In genomic region chr9:120410421-120410820, GRCm38 (mm10) we compare ENCODE assay signal across 10 mouse cellular contexts.
DNase-seq lines count a peak whose midpoint lies in the region; ATAC-seq and TF ChIP-seq lines count a peak whose summit lies in the region.
"Had no signal": no experiment of that assay in that cellular context is flagged by ENCODE, and none has a peak within 500 bp of the region (broad histone marks: within the 10 kb centered on the region; RNA-seq: fewer than 3 reads in every experiment).

No protein-coding gene starts in this region.

- no peak for ATAC-seq in CD4-positive, CD25-positive, alpha-beta regulatory T cell, adult 4 months
- ATAC-seq in embryonic facial prominence, embryonic 11.5 days (replicated peaks; ENCODE audit: insufficient number of reproducible peaks, low FRiP score, low TSS enrichment, low read depth), result no peak
- no peak for ATAC-seq in liver, embryonic 14.5 days (ENCODE audit: insufficient read depth)

- no peaks in the 10 kb centered on the region for H3K36me3 ChIP-seq in embryonic facial prominence, embryonic 11.5 days (replicated peaks; ENCODE audit: control insufficient read depth, insufficient read depth, low read depth, low read length)
- H3K36me3 ChIP-seq in liver, embryonic 14.5 days (replicated peaks; ENCODE audit: control insufficient read depth, insufficient read depth, low read depth), result no peaks in the 10 kb centered on the region
- H3K36me3 ChIP-seq: hindbrain, embryonic 15.5 days; neural tube, embryonic 13.5 days had no signal

- H3K9me3 ChIP-seq in embryonic facial prominence, embryonic 11.5 days (replicated peaks; ENCODE audit: control insufficient read depth, low read length), result no peaks in the 10 kb centered on the region
- no peaks in the 10 kb centered on the region for H3K9me3 ChIP-seq in liver, embryonic 14.5 days (ENCODE audit: control insufficient read depth, low read length)
- H3K9me3 ChIP-seq: hindbrain, embryonic 15.5 days; neural tube, embryonic 13.5 days had no signal

- DNase-seq in CD4-positive, CD25-positive, alpha-beta regulatory T cell, adult 2 months (ENCODE audit: low read depth, low spot score), result peak; percentile 80
- peak; percentile 65 for DNase-seq in layer of hippocampus, adult 11-12 months (ENCODE audit: low spot score)
- DNase-seq in layer of hippocampus, adult 9-10 months (ENCODE audit: low spot score), result no peak
- DNase-seq in adrenal gland, postnatal 14 days, result peak; percentile 63
- DNase-seq in embryonic facial prominence, embryonic 11.5 days (ENCODE audit: low spot score), result peak; percentile 70
- DNase-seq in liver, embryonic 14.5 days (ENCODE audit: low read depth in 3 of 3, low spot score in 3 of 3), result peak; percentile 14 to 19 (median 15)
- peak; percentile 39 to 45 for DNase-seq in right cerebral cortex, postnatal 36 days (ENCODE audit: low spot score in 2 of 2)

- H3K4me3 ChIP-seq in embryonic facial prominence, embryonic 11.5 days (ENCODE audit: low read depth, low read length), result no peak overlapping the region
- H3K4me3 ChIP-seq in liver, embryonic 14.5 days (ENCODE audit: insufficient read depth in 1 of 2, low read depth in 2 of 2, low read length in 2 of 2), result no peak overlapping the region
- H3K4me3 ChIP-seq: hindbrain, embryonic 15.5 days; neural tube, embryonic 13.5 days had no signal

- no peak overlapping the region for H3K9ac ChIP-seq in embryonic facial prominence, embryonic 11.5 days (replicated peaks; ENCODE audit: low read length)
- no peak overlapping the region for H3K9ac ChIP-seq in liver, embryonic 14.5 days (replicated peaks)
- H3K9ac ChIP-seq: hindbrain, embryonic 15.5 days; neural tube, embryonic 13.5 days had no signal

- no peaks in the 10 kb centered on the region for H3K4me1 ChIP-seq in embryonic facial prominence, embryonic 11.5 days (ENCODE audit: control insufficient read depth, insufficient read depth, low read length)
- no peaks in the 10 kb centered on the region for H3K4me1 ChIP-seq in liver, embryonic 14.5 days (replicated peaks; ENCODE audit: control insufficient read depth in 2 of 2, insufficient read depth in 2 of 2, low read length in 1 of 2)

- no peaks in the 10 kb centered on the region for H3K27me3 ChIP-seq in embryonic facial prominence, embryonic 11.5 days (ENCODE audit: control insufficient read depth, insufficient read depth, low read length)
- no peaks in the 10 kb centered on the region for H3K27me3 ChIP-seq in liver, embryonic 14.5 days (ENCODE audit: control insufficient read depth, insufficient read depth, low read length)
- H3K27me3 ChIP-seq: hindbrain, embryonic 15.5 days; neural tube, embryonic 13.5 days had no signal

- WGBS in embryonic facial prominence, embryonic 11.5 days, result 28% methylated on average over 5 of the region's 5 CpGs
- WGBS in liver, embryonic 14.5 days (ENCODE audit: insufficient replicate concordance), result 14% methylated on average over 5 of the region's 5 CpGs

- H3K4me2 ChIP-seq in embryonic facial prominence, embryonic 11.5 days (ENCODE audit: low read depth, low read length), result no peak overlapping the region
- no peak overlapping the region for H3K4me2 ChIP-seq in liver, embryonic 14.5 days (ENCODE audit: low read depth)
- H3K4me2 ChIP-seq: neural tube, embryonic 13.5 days had no signal

- no peak overlapping the region for H3K27ac ChIP-seq in embryonic facial prominence, embryonic 11.5 days (replicated peaks; ENCODE audit: low read depth, low read length)
- H3K27ac ChIP-seq in liver, embryonic 14.5 days, result no peak overlapping the region
- H3K27ac ChIP-seq: neural tube, embryonic 13.5 days had no signal

- TF ChIP-seq CTCF in liver, embryonic 14.5 days (IDR thresholded peaks at IDR 0.05; ENCODE audit: low read depth), result peak; percentile 77

- TF ChIP-seq EP300 in liver, embryonic 14.5 days (IDR thresholded peaks at IDR 0.05; ENCODE audit: low read depth), result no peak
